Mouse (Mus musculus) thymus, postnatal 4 days (tissue): ENCODE results near the gene Myadm.
"Not testable (repeated sequence)": the region's sequence is repeated elsewhere in the genome, so short reads cannot be mapped to it uniquely, and the experiment has no call there.

ENCODE experiments used
- DNase-seq: peaks from one replicate; pipeline ENCODE4 v3.0.0; 2021

Myadm gene

GRCm38 (mm10) chr7:3291197-3291596 lies 2.3 kb downstream of the Myadm start:
- no peak for DNase-seq

- DNase-seq, result no peak
Observed at GRCm38 (mm10) chr7:3291764-3292163, 2.9 kb downstream of the Myadm start.

GRCm38 (mm10) chr7:3292271-3292670 lies 3.4 kb downstream of the Myadm start:
- not testable (repeated sequence) for DNase-seq

- DNase-seq, result peak; percentile 37
Observed at GRCm38 (mm10) chr7:3292791-3293190, 3.9 kb downstream of the Myadm start.

- no peak for DNase-seq
Observed at GRCm38 (mm10) chr7:3294794-3295193, 5.9 kb downstream of the Myadm start.

- DNase-seq, result no peak
Observed at GRCm38 (mm10) chr7:3295321-3296110, 6.6 kb downstream of the Myadm start.

- DNase-seq, result no peak
Observed at GRCm38 (mm10) chr7:3296711-3297110, 7.8 kb downstream of the Myadm start.

- DNase-seq, result peak; percentile 31
Observed at GRCm38 (mm10) chr7:3299941-3300617, 11.2 kb downstream of the Myadm start.

GRCm38 (mm10) chr7:3300891-3301627 lies 12.2 kb downstream of the Myadm start:
- DNase-seq, result no peak

- DNase-seq, result no peak
Observed at GRCm38 (mm10) chr7:3301628-3302555, 13.0 kb downstream of the Myadm start.

GRCm38 (mm10) chr7:3302556-3303275 lies 13.8 kb downstream of the Myadm start:
- DNase-seq, result no peak

- DNase-seq, result peak; percentile 57
Observed at GRCm38 (mm10) chr7:3303276-3303781, 14.4 kb downstream of the Myadm start.

GRCm38 (mm10) chr7:3303789-3304188 lies 14.9 kb downstream of the Myadm start:
- no peak for DNase-seq

- peak; percentile 37 for DNase-seq
Observed at GRCm38 (mm10) chr7:3304298-3304697, 15.4 kb downstream of the Myadm start.

- DNase-seq, result no peak
Observed at GRCm38 (mm10) chr7:3306400-3306799, 17.5 kb downstream of the Myadm start.

GRCm38 (mm10) chr7:3308646-3309045 lies 19.8 kb downstream of the Myadm start:
- DNase-seq, result no peak

GRCm38 (mm10) chr7:3310233-3310632 lies 21.4 kb downstream of the Myadm start:
- no peak for DNase-seq

- no peak for DNase-seq
Observed at GRCm38 (mm10) chr7:3313571-3313970, 24.7 kb downstream of the Myadm start.

- no peak for DNase-seq
Observed at GRCm38 (mm10) chr7:3314121-3314520, 25.2 kb downstream of the Myadm start.

- no peak for DNase-seq
Observed at GRCm38 (mm10) chr7:3317704-3318103, 28.8 kb downstream of the Myadm start.

- no peak for DNase-seq
Observed at GRCm38 (mm10) chr7:3320856-3321255, 32.0 kb downstream of the Myadm start.

GRCm38 (mm10) chr7:3323826-3324225 lies 34.9 kb downstream of the Myadm start:
- no peak for DNase-seq
